Mouse (Mus musculus) adrenal gland, postnatal 10 days (tissue): ENCODE data around the gene Olfr213. TPM values are rescaled to one million over a fixed set of nuclear protein-coding genes. Genes with fewer than 3 reads are reported as not detected.
A peak's percentile ranks its signal among the peaks of the same experiment; 100 is the strongest.
"Not testable (repeated sequence)": the region's sequence is repeated elsewhere in the genome, so short reads cannot be mapped to it uniquely, and the experiment has no call there.

Experiments
- DNase-seq: peaks from one replicate; pipeline ENCODE4 v3.0.0; 2021; ENCODE audit warnings: mixed read lengths
- long read RNA-seq, 2 experiments: library from polyadenylated mRNA; stranded (forward); transcript quantifications; one replicate each; pipeline ENCODE4 v2.0.0; 2021
- total RNA-seq, 2 experiments: library from RNA; stranded (reverse); gene quantifications; 2 replicates each; pipeline ENCODE4 v1.2.3; 2021

Olfr213 gene
- total RNA-seq, result not detected
- long read RNA-seq, experiment 1, result 0 reads
- long read RNA-seq, experiment 2, result 0 reads

- DNase-seq, result no peak
These were observed at the start of gene Olfr213 for GRCm38 (mm10) chr6:116538156-116538555. Gene Olfr213, plus strand, starts transcription at chr6:116538456.

GRCm38 (mm10) chr6:116488791-116489190 is 49.5 kb upstream of the Olfr213 start, which contains the start of gene Olfr211:
Gene Olfr211, plus strand, starts transcription at chr6:116489091.
- DNase-seq, result no peak

- DNase-seq, result no peak
These were observed 44.5 kb upstream of the Olfr213 start for GRCm38 (mm10) chr6:116493742-116494141.

- no peak for DNase-seq
These were observed 42.3 kb upstream of the Olfr213 start for GRCm38 (mm10) chr6:116495960-116496359.

- not testable (repeated sequence) for DNase-seq
These were observed 31.8 kb upstream of the Olfr213 start, which contains the start of gene Olfr212 for GRCm38 (mm10) chr6:116506302-116507003. Gene Olfr212, plus strand, starts transcription at chr6:116506516.

- DNase-seq, result no peak
These were observed 23.4 kb upstream of the Olfr213 start for GRCm38 (mm10) chr6:116514832-116515231.

GRCm38 (mm10) chr6:116542500-116542899 is 4.2 kb downstream of the Olfr213 start:
- no peak for DNase-seq

- not testable (repeated sequence) for DNase-seq
These were observed 12.6 kb downstream of the Olfr213 start, which contains the start of gene Gm5580 for GRCm38 (mm10) chr6:116550841-116551240. Gene Gm5580, plus strand, starts transcription at chr6:116551141.

- no peak for DNase-seq
These were observed 15.7 kb downstream of the Olfr213 start, which contains the start of gene Olfr214 for GRCm38 (mm10) chr6:116553935-116554334. Gene Olfr214, plus strand, starts transcription at chr6:116554235.

- DNase-seq, result no peak
These were observed 16.7 kb downstream of the Olfr213 start for GRCm38 (mm10) chr6:116554952-116555351.

GRCm38 (mm10) chr6:116569834-116570233 is 31.6 kb downstream of the Olfr213 start:
- DNase-seq, result peak; percentile 46

- no peak for DNase-seq
These were observed 45.8 kb downstream of the Olfr213 start, which contains the start of gene Olfr215 for GRCm38 (mm10) chr6:116584095-116584494. Gene Olfr215, minus strand, starts transcription at chr6:116584195.

Other genes starting within 250 kb of the Olfr213 start
- 10 to 100 TPM; 50.7 to 67.1 TPM for gene March8, start 200.4 kb upstream of the Olfr213 start, total RNA-seq
- 1 to 10 TPM; 2.1 TPM for gene Alox5, start 77.3 kb upstream of the Olfr213 start, total RNA-seq
- gene Olfr211, start 49.4 kb upstream of the Olfr213 start, total RNA-seq, result not detected
- not detected for gene Olfr212, start 31.9 kb upstream of the Olfr213 start, total RNA-seq
- gene Gm5580, start 12.7 kb downstream of the Olfr213 start, total RNA-seq, result 1 to 10 TPM; 2.6 to 4.9 TPM
- not detected for gene Olfr214, start 15.8 kb downstream of the Olfr213 start, total RNA-seq
- gene Olfr215, start 45.7 kb downstream of the Olfr213 start, total RNA-seq, result not detected
- gene Zfp422, start 90.5 kb downstream of the Olfr213 start, total RNA-seq, result 10 to 100 TPM; 26.2 to 27.4 TPM
- 100 to 1,000 TPM in 1 of 2 experiments, 10 to 100 TPM in 1; 27.8 to 111 TPM for gene Depp1, start 112.2 kb downstream of the Olfr213 start, total RNA-seq
- 1 to 10 TPM; 6.0 to 6.3 TPM for gene Rassf4, start 135.5 kb downstream of the Olfr213 start, total RNA-seq
- gene Tmem72, start 178.5 kb downstream of the Olfr213 start, total RNA-seq, result under 1 TPM; 0.09 to 0.33 TPM